Mouse (Mus musculus) adrenal gland, adult 10 weeks (tissue): ENCODE results near the gene Gimap7. TPM values are rescaled to one million over a fixed set of nuclear protein-coding genes. Genes with fewer than 3 reads are reported as not detected.

Source experiments
- polyA plus RNA-seq: library from polyadenylated mRNA; stranded (reverse); fragments of 350-450 nt; fragmentation: Illumina TruSeq; extraction: RNeasy Lipid Tissue Mini Kit (QIAGEN cat#74804); gene quantifications from one replicate; pipeline ENCODE4 v1.2.3, GENCODE M21; 2014; ENCODE audit warnings: low read depth, low replicate concordance

The Gimap7 gene
- polyA plus RNA-seq, result not detected

DNA sequence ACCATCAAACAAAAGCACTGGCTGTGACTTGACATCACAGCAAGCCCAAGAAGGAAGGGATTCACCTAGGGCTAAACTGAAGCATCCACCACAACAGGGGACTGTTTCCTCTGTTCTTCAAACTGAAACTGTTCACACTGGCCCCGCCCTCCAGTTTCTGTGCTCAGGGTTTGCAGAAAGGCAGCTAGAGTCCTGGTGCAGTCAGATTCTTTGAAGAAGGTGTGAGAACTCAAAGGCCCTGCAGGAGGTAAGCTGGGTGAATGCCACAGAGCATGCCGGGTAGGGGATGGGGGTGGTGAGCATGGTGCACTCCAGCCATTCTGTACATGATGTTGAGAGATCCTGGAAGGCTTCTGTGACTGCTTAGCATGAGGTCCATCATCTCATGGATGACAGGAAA is at the start of gene Gimap7, which contains the start of gene Gm28053:
Gimap7 (plus strand) TSS at position 167 of the 400 bp plus-strand sequence.
Gm28053 (plus strand) TSS at position 153 of the 400 bp plus-strand sequence.

DNA sequence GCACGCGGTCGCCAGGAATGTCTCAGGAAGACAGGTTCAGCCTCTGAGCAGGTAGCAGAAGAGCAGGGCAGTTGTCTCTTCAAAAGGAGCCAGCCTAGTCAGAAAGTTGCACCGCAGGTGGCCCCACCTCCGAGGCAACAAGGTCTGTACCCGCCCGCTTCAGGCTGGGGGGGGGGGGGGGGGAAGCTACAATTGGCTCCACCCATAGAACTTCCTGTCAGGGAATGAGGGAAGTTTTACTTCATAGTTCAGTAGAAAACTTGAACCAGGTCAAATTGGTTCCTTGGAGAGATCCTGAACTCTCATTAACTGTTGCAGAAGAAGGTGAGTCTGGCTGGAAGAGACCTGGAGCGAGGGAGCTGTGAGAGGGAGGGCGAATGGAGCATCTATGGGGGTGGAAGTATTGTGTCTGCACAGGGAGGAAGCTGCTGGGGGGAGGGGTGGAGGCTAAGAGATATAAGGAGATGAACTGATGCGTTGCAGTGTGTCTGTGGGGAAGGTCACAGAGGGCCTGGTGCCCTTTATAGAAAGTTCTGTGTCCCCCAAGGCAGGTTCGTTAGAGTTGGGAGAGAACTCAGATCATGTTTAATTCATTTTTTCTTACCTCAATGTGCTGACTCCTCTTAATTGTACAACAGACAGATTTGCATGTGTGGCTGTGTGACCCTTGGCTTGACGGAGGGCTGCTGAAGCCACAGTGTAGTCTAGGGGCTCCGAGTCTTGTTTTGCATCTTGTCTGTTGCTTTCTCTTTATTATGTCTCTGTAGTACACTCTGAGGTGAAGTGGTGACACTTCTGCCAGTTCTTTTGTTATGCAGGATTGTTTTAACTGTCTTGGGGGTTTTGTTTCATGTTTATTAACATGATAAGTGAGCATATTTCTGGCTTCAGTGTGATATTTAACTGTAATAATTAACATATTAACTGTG is 42.2 kb upstream of the Gimap7 start, which contains the start of gene Gimap9:
Gimap9 (plus strand) TSS at position 199 of the 929 bp plus-strand sequence.

DNA sequence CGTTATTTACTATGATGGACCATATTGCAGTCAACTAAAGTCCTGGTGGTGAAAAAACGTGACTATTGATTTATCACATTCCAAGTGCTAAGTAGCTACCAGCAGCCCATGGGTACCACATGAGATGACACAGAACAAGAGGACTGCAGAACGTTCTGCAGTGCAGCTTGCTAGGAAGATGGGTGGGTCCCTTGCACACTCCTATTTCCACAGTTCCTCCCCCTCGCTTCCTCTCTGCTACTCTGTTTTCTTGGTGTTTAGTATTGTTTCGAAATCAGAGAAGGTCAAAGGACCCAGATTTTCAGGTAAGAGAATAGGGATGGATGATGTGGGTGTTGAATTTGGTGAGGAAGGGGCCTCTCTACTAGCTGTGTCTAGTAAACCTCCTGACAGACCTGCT is 34.1 kb upstream of the Gimap7 start, which contains the start of gene Gimap4:
Gimap4 (plus strand) TSS at position 231 of the 400 bp plus-strand sequence.

DNA sequence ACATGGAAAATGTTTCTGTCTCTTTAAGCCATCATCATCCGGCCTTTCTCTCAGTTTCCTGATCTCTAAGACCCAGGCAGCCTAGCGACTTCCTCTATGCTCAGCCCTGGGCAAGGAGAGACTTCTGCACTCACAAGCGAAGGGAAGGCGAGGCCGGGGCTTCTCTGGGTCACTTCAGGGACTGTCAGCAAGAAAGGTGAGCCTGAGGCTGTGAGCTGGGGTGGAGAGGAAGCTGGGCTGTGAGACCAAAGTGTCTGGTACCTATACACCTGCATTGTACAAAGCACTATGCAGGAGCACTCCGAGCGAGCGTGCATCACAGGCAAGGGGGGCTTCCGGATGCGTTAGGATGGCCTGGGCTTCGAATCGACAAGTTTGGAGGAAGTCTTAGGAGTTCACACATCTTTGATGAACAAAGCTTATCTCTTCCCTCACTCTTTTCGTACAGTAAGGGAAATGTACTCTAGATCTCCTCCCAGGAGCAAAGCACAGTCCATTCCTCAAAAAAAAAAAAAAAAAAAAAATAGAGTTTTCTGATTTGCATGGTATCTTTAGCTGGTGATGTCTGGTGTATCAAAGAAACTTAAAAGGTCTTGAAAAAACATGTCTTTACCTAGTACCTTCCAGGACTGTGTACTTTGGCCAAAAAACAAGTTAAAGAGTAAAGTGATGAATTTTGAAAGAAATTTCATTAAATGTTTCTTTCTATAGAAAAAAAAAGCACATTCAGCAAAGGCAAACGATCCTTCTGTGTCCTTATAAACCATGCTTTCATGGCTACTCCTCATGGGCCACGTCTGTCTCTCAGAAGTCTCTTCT is 20.7 kb downstream of the Gimap7 start, which contains the start of gene Gimap1:
Gimap1 (plus strand) TSS at position 94 of the 819 bp plus-strand sequence.

DNA sequence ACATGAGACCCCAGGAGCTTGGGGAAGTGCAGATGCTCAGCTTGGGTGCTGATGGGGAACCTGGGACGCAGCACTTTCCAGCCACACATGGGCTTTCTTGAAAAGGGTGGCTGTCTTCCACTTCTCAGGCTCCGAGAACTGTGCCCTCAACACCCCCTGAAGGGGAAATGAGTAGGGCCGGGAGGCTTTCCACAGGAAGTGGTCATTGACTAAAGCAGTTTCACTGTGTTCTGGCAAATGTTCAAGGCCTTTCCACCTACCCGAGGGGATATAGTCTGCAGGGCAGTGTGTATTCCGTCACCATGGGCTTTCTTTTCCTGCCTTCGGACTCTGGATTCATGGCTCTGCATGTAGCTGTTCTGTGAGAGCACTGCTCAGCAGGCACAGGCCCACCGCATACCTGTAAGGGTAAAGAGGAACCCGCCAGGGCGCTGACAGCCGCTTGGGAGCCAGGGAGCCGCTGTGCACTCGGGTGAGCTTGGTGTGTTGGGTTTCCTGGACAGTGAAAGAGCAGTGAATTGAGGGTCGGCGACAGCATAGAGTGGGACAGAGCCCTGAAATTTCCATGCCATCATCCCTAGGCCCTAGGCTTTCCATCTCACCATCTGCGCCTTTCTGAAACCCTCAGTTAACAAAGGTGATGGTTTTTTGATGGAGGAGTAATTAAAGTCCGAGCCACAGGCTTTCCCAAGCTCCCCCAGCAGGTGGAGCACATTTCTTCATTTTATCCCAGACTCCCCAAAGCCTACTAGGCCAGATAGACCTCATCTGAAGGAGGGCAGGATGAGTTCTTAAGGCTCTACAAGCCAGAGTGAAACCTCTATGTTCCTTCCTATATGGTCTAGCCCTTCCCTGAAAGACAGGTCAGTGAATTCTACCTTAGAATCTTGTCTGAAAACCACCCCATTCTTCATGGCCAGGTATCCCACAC is 27.8 kb downstream of the Gimap7 start, which contains the start of gene Gimap5:
Gimap5 (plus strand) TSS at position 239 of the 931 bp plus-strand sequence.

DNA sequence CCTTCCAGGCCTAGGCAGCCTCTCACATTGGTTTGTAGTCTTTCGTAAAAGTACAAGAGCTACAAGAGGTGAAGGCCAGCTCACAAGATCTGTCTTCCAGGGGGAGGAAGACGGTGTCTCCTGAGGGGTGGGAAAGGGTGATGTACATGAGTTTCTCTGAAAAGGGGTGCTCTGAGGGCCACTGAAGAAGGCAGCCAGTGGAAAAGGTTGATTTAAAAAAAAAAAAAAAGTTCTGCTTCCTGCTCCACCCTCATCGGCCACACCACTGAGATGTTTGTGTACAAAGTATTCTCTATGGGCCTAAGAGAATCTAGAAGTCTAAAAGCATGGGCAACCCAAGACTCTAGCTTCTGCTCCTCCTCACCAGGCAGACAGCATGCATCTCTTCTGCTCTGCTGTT is 52.3 kb downstream of the Gimap7 start, which contains the start of gene Gimap3:
Gimap3 (minus strand) TSS at position 156 of the 400 bp plus-strand sequence.

Other genes starting within 250 kb of the Gimap7 start
- 55.5 TPM for gene Atp6v0e2, start 181.0 kb upstream of the Gimap7 start, polyA plus RNA-seq
- gene Lrrc61, start 163.8 kb upstream of the Gimap7 start, polyA plus RNA-seq, result 8.5 TPM
- gene Rarres2, start 145.8 kb upstream of the Gimap7 start, polyA plus RNA-seq, result 7.2 TPM
- not detected for gene Gm45021, start 129.0 kb upstream of the Gimap7 start, polyA plus RNA-seq
- gene Repin1, start 124.7 kb upstream of the Gimap7 start, polyA plus RNA-seq, result 12.8 TPM
- gene Gm44965, start 124.7 kb upstream of the Gimap7 start, polyA plus RNA-seq, result not detected
- gene Zfp775, start 116.6 kb upstream of the Gimap7 start, polyA plus RNA-seq, result 0.12 TPM
- gene AI854703, start 91.9 kb upstream of the Gimap7 start, polyA plus RNA-seq, result 0.35 TPM
- gene Gimap8, start 71.4 kb upstream of the Gimap7 start, polyA plus RNA-seq, result 33.4 TPM
- 18.7 TPM for gene Gimap9, start 42.5 kb upstream of the Gimap7 start, polyA plus RNA-seq
- 218 TPM for gene Gimap4, start 34.1 kb upstream of the Gimap7 start, polyA plus RNA-seq
- gene Gimap6, start 10.4 kb upstream of the Gimap7 start, polyA plus RNA-seq, result 106 TPM
- 4.4 TPM for gene Gm28053, start within 50 bp of the Gimap7 start, polyA plus RNA-seq
- gene Gimap1, start 20.4 kb downstream of the Gimap7 start, polyA plus RNA-seq, result 2.8 TPM
- 10.3 TPM for gene Gimap5, start 27.6 kb downstream of the Gimap7 start, polyA plus RNA-seq
- gene Gimap3, start 52.2 kb downstream of the Gimap7 start, polyA plus RNA-seq, result 1.2 TPM
- gene Tmem176a, start 122.3 kb downstream of the Gimap7 start, polyA plus RNA-seq, result 200 TPM
- 47.6 TPM for gene Tmem176b, start 122.9 kb downstream of the Gimap7 start, polyA plus RNA-seq
- gene Aoc1, start 154.3 kb downstream of the Gimap7 start, polyA plus RNA-seq, result not detected
- not detected for gene 1600015I10Rik, start 211.3 kb downstream of the Gimap7 start, polyA plus RNA-seq